Mouse (Mus musculus): Measurements from ENCODE around the gene Kiz. TPM values are rescaled to one million over a fixed set of nuclear protein-coding genes. Genes with fewer than 3 reads are reported as not detected.
A peak's percentile ranks its signal among the peaks of the same experiment; 100 is the strongest.

Kiz gene
- polyA plus RNA-seq, 1 experiment from 2014 or later = 20.7 TPM

DNA sequence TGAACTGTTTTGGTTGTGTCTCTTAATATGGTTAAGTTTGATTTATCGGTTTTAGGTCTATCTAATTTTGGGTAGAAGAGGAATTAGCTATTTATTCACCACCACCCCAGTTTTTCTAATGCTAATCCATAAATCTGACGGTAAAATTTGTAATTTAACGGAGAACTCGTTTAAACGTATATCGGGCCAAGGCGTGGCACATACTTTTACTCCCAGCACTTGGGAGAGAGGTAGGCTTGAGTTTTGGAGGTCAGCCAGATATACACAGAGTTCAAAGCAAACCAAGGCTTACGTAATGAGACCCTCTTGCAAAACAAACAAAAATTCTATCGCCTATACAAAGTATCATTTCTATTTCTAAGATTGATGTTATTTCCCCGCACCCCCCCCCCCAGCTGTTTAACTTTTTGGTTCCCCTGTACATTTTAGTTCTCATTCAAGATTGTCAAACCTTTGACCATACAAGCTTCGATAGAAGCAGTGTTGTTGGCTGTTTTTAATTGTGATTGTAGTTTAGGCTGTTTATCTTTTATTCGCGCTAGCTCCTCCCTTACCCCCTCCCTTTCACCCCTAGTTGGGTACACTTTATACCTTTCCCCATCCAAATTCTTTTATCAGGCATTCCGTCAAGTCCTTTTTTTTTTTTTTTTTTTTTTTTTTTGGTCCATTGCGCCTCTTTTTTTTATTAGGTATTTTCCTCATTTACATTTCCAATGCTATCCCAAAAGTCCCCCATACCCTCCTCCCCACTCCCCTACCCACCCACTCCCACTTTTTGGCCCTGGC lies 158.6 kb downstream of the Kiz start:
- peak overlapping the region; percentile 98; the same call in 1 of the 2 replicates for H3K27ac ChIP-seq (ENCODE audit: low read length)
- H3K4me1 ChIP-seq (ENCODE audit: control insufficient read depth, insufficient read depth, low read length) = 0 out of 2 replicates have a peak, but pooled peaks cover 8% of the 10 kb centered on the region
- H3K27me3 ChIP-seq (replicated peaks; ENCODE audit: control insufficient read depth, insufficient read depth, low read length) = no peaks in the 10 kb centered on the region
- peak overlapping the region; percentile 65 for H3K4me2 ChIP-seq (ENCODE audit: low read depth, low read length)
- H3K9me3 ChIP-seq (ENCODE audit: control insufficient read depth, low read length) = no peaks in the 10 kb centered on the region
- WGBS = 21% methylated on average over 15 of the region's 15 CpGs
- H3K4me3 ChIP-seq (ENCODE audit: low read length) = peak overlapping the region; percentile 79
- peak overlapping the region; percentile 87; the same call in 1 of the 2 replicates for H3K9ac ChIP-seq (ENCODE audit: low read depth, low read length)
- H3K36me3 ChIP-seq (ENCODE audit: control insufficient read depth, insufficient read depth, low read length) = 0 out of 2 replicates have a peak, but pooled peaks cover 2% of the 10 kb centered on the region
- ATAC-seq = no peak

Other genes with a start within 250 kb of the Kiz start
- 63.6 and 68.3 TPM in 2 replicates for gene Xrn2, start 157.1 kb downstream of the Kiz start, polyA plus RNA-seq (2015; fragmentation: Nextera tagmentation; extraction: Ambion mirVana)
- not detected in 2 replicates for gene Nkx2-4, start 229.6 kb downstream of the Kiz start, polyA plus RNA-seq (2015; fragmentation: Nextera tagmentation; extraction: Ambion mirVana)

Data from intestine, embryonic 16.5 days (tissue).